ENCODE assay signal across 10 mouse cellular contexts in genomic region chr15:79252580-79252979, GRCm38 (mm10). TPM values are rescaled to one million over a fixed set of nuclear protein-coding genes. Genes with fewer than 3 reads are reported as not detected.
DNase-seq lines count a peak whose midpoint lies in the region; ATAC-seq and TF ChIP-seq lines count a peak whose summit lies in the region.
"Had no signal": no experiment of that assay in that cellular context is flagged by ENCODE, and none has a peak within 500 bp of the region (broad histone marks: within the 10 kb centered on the region; RNA-seq: fewer than 3 reads in every experiment).

No protein-coding gene starts in this region.

- H3K4me2 ChIP-seq in heart, embryonic 11.5 days: peak overlapping the region; percentile 84
- H3K4me2 ChIP-seq in hindbrain, embryonic 12.5 days (replicated peaks): peak overlapping the region; percentile 72

- peaks cover 6% of the 10 kb centered on the region for H3K36me3 ChIP-seq in heart, embryonic 11.5 days (ENCODE audit: control insufficient read depth, insufficient read depth, low read length)
- H3K36me3 ChIP-seq in ES-E14 (ENCODE audit: control insufficient read depth, insufficient read depth, low read length, poor library complexity, severe bottlenecking): peaks cover 9% of the 10 kb centered on the region; the same call in 1 of the 2 replicates
- H3K36me3 ChIP-seq in hindbrain, embryonic 12.5 days: peaks cover 20% of the 10 kb centered on the region
- H3K36me3 ChIP-seq in midbrain, embryonic 10.5 days: peaks cover 19% of the 10 kb centered on the region

- H3K9ac ChIP-seq in heart, embryonic 11.5 days (ENCODE audit: low read depth, low read length): peak overlapping the region; percentile 71
- peak overlapping the region; percentile 54; the same call in 1 of the 2 replicates for H3K9ac ChIP-seq in ES-E14 (ENCODE audit: insufficient read depth, low read depth, low read length, poor library complexity, severe bottlenecking)
- peak overlapping the region; percentile 51 for H3K9ac ChIP-seq in hindbrain, embryonic 12.5 days

- in situ Hi-C loops in ES-E14 (cut with MboI; ENCODE audit: low sequenced_read_pairs in 2 of 2, unreplicated experiment in 2 of 2): no loop called here

- no peak for ATAC-seq in heart, embryonic 11.5 days (replicated peaks; ENCODE audit: insufficient number of reproducible peaks, low FRiP score, low TSS enrichment)
- ATAC-seq in hindbrain, embryonic 12.5 days (ENCODE audit: low FRiP score): peak; percentile 43; the same call in 1 of the 2 replicates

- H3K27me3 ChIP-seq in heart, embryonic 11.5 days (ENCODE audit: control insufficient read depth, insufficient read depth, low read length): peaks cover 49% of the 10 kb centered on the region
- peaks cover 55% of the 10 kb centered on the region for H3K27me3 ChIP-seq in hindbrain, embryonic 12.5 days
- H3K27me3 ChIP-seq in midbrain, embryonic 10.5 days (ENCODE audit: low read depth, poor library complexity, severe bottlenecking): peaks cover 62% of the 10 kb centered on the region

- H3K4me3 ChIP-seq in heart, embryonic 11.5 days (ENCODE audit: low read depth, low read length): peak overlapping the region; percentile 50
- peak overlapping the region; percentile 55 to 69; a peak in 3 of 4 replicates for H3K4me3 ChIP-seq in ES-E14 (ENCODE audit: insufficient read depth in 1 of 2, low read depth in 1 of 2, low read length in 2 of 2, poor library complexity in 1 of 2, severe bottlenecking in 1 of 2)
- peak overlapping the region; percentile 37 for H3K4me3 ChIP-seq in hindbrain, embryonic 12.5 days
- peak overlapping the region; percentile 53 for H3K4me3 ChIP-seq in midbrain, embryonic 10.5 days
- H3K4me3 ChIP-seq: erythroblast, embryonic 14.5 days had no signal

- no peak overlapping the region for H3K27ac ChIP-seq in heart, embryonic 11.5 days (ENCODE audit: low read depth, low read length)
- H3K27ac ChIP-seq in ES-E14 (ENCODE audit: insufficient read depth, low read depth, low read length, poor library complexity, severe bottlenecking): no peak overlapping the region
- H3K27ac ChIP-seq in hindbrain, embryonic 12.5 days: no peak overlapping the region
- peak overlapping the region; percentile 73 for H3K27ac ChIP-seq in midbrain, embryonic 10.5 days (replicated peaks)

- no peaks in the 10 kb centered on the region for H3K9me3 ChIP-seq in heart, embryonic 11.5 days (replicated peaks; ENCODE audit: control insufficient read depth, low read length)
- H3K9me3 ChIP-seq in ES-E14 (ENCODE audit: control insufficient read depth, insufficient read depth, low read depth, low read length): no peaks in the 10 kb centered on the region
- H3K9me3 ChIP-seq in hindbrain, embryonic 12.5 days (replicated peaks): no peaks in the 10 kb centered on the region
- H3K9me3 ChIP-seq in midbrain, embryonic 10.5 days (replicated peaks): no peaks in the 10 kb centered on the region

- 26% methylated on average over 24 of the region's 24 CpGs for WGBS in heart, embryonic 11.5 days (ENCODE audit: insufficient replicate concordance)
- 31% methylated on average over 24 of the region's 24 CpGs for WGBS in hindbrain, embryonic 12.5 days
- 31% methylated on average over 24 of the region's 24 CpGs for WGBS in midbrain, embryonic 10.5 days

- intact Hi-C loops in heart, postnatal 14 days (cut with DNase I): no loop called here

- H3K4me1 ChIP-seq in heart, embryonic 11.5 days (ENCODE audit: control insufficient read depth, insufficient read depth, low read length): peaks cover 11% of the 10 kb centered on the region
- H3K4me1 ChIP-seq in ES-E14 (ENCODE audit: control insufficient read depth in 2 of 2, insufficient read depth in 2 of 2, low read length in 2 of 2, poor library complexity in 1 of 2): peaks cover 0 to 8% of the 10 kb centered on the region in 2 experiments; a peak in 1 of 4 replicates
- H3K4me1 ChIP-seq in hindbrain, embryonic 12.5 days: peaks cover 11% of the 10 kb centered on the region
- H3K4me1 ChIP-seq in midbrain, embryonic 10.5 days: peaks cover 34% of the 10 kb centered on the region

- DNase-seq in heart, postnatal 14 days: no peak
- no peak for DNase-seq in ES-E14 (ENCODE audit: low read depth, low spot score)
- DNase-seq in midbrain, embryonic 10.5 days (ENCODE audit: low spot score): no peak
- DNase-seq in adrenal gland, postnatal 14 days: no peak
- DNase-seq in cerebellum, postnatal 36 days: no peak
- no peak for DNase-seq in adrenal gland, adult 2 months

TF ChIP-seq in ES-E14, 5 proteins besides CTCF, POLR2A, EP300 and RAD21:
- no peak for TF ChIP-seq ZC3H11A (IDR thresholded peaks at IDR 0.05; ENCODE audit: borderline replicate concordance, low read depth, low read length)
- no peak for TF ChIP-seq HCFC1 (IDR thresholded peaks at IDR 0.05; ENCODE audit: borderline replicate concordance, insufficient read depth, low read length)
- no peak for TF ChIP-seq MAFK (IDR thresholded peaks at IDR 0.05; ENCODE audit: insufficient read depth, low read depth, low read length)
- TF ChIP-seq ZNF384 (IDR thresholded peaks at IDR 0.05; ENCODE audit: low read depth, low read length): no peak
- TF ChIP-seq CHD2 (IDR thresholded peaks at IDR 0.05; ENCODE audit: low read depth, low read length): no peak

RNA-seq across cellular contexts. Expression of gene Slc16a8, which starts 2.0 kb away (rescaled TPM):
- 0.17 TPM in 1 of 2 replicates, not detected in the other for polyA plus RNA-seq in heart, embryonic 11.5 days (2014; fragmentation: Nextera tagmentation; extraction: Ambion mirVana)
- under 1 TPM; 0.19 to 0.29 TPM for total RNA-seq in heart, postnatal 14 days (2021)
- total RNA-seq in ES-E14 (2012; rRNA removed): 0.58 and 0.69 TPM in 2 replicates
- 0.36 and 0.66 TPM in 2 replicates for polyA plus RNA-seq in hindbrain, embryonic 12.5 days (2016; fragmentation: Nextera tagmentation; extraction: Ambion mirVana)
- polyA plus RNA-seq in midbrain, embryonic 10.5 days (2016; fragmentation: Nextera tagmentation; extraction: Ambion mirVana): 0.06 and 0.14 TPM in 2 replicates
- not detected in 2 replicates for total RNA-seq in adrenal gland, postnatal 14 days (2021)
- total RNA-seq in adrenal gland, adult 2 months (2021): not detected
- polyA plus RNA-seq in adrenal gland, adult 2 months (2012; rRNA removed): 0.07 and 0.61 TPM in 2 replicates
- total RNA-seq: left cerebral cortex, adult 18-20 months had no signal
- polyA plus RNA-seq: erythroblast, embryonic 14.5 days had no signal

RNA-seq across cellular contexts. Expression of gene Gm49486, which starts 23.4 kb away (rescaled TPM):
- polyA plus RNA-seq in heart, embryonic 11.5 days (2014; fragmentation: Nextera tagmentation; extraction: Ambion mirVana): 0.59 and 0.64 TPM in 2 replicates
- total RNA-seq in heart, postnatal 14 days (2021): under 1 TPM; 0.76 to 0.98 TPM
- total RNA-seq in ES-E14 (2012; rRNA removed): 0.16 and 0.36 TPM in 2 replicates
- polyA plus RNA-seq in hindbrain, embryonic 12.5 days (2016; fragmentation: Nextera tagmentation; extraction: Ambion mirVana): 1.0 TPM in 2 replicates
- 0.12 and 0.34 TPM in 2 replicates for polyA plus RNA-seq in midbrain, embryonic 10.5 days (2016; fragmentation: Nextera tagmentation; extraction: Ambion mirVana)
- 0.22 TPM in 1 of 2 replicates, not detected in the other for total RNA-seq in adrenal gland, postnatal 14 days (2021)
- total RNA-seq in adrenal gland, adult 2 months (2021): not detected
- not detected in 2 replicates for polyA plus RNA-seq in adrenal gland, adult 2 months (2012; rRNA removed)
- polyA plus RNA-seq: erythroblast, embryonic 14.5 days had no signal

RNA-seq across cellular contexts. Expression of gene Pick1, which starts 23.6 kb away (rescaled TPM):
- polyA plus RNA-seq in heart, embryonic 11.5 days (2014; fragmentation: Nextera tagmentation; extraction: Ambion mirVana): 17.6 and 19.3 TPM in 2 replicates
- total RNA-seq in heart, postnatal 14 days (2021): 10 to 100 TPM; 22.4 to 23.2 TPM
- 61.0 and 85.9 TPM in 2 replicates for total RNA-seq in ES-E14 (2012; rRNA removed)
- 67.1 and 72.6 TPM in 2 replicates for polyA plus RNA-seq in hindbrain, embryonic 12.5 days (2016; fragmentation: Nextera tagmentation; extraction: Ambion mirVana)
- 42.1 and 52.2 TPM in 2 replicates for polyA plus RNA-seq in midbrain, embryonic 10.5 days (2016; fragmentation: Nextera tagmentation; extraction: Ambion mirVana)
- total RNA-seq in adrenal gland, postnatal 14 days (2021): 18.6 and 22.9 TPM in 2 replicates
- 10 to 100 TPM; 14.6 to 18.5 TPM for total RNA-seq in adrenal gland, adult 2 months (2021)
- 17.4 and 19.7 TPM in 2 replicates for polyA plus RNA-seq in adrenal gland, adult 2 months (2012; rRNA removed)

RNA-seq across cellular contexts. Expression of gene Baiap2l2, which starts 32.8 kb away (rescaled TPM):
- 11.1 and 14.0 TPM in 2 replicates for polyA plus RNA-seq in heart, embryonic 11.5 days (2014; fragmentation: Nextera tagmentation; extraction: Ambion mirVana)
- under 1 TPM; 0.45 to 0.49 TPM for total RNA-seq in heart, postnatal 14 days (2021)
- 0.13 and 0.58 TPM in 2 replicates for total RNA-seq in ES-E14 (2012; rRNA removed)
- 0.92 and 4.1 TPM in 2 replicates for polyA plus RNA-seq in hindbrain, embryonic 12.5 days (2016; fragmentation: Nextera tagmentation; extraction: Ambion mirVana)
- 1.1 and 2.4 TPM in 2 replicates for polyA plus RNA-seq in midbrain, embryonic 10.5 days (2016; fragmentation: Nextera tagmentation; extraction: Ambion mirVana)
- total RNA-seq in adrenal gland, postnatal 14 days (2021): 0.30 TPM in 1 of 2 replicates, not detected in the other
- total RNA-seq in adrenal gland, adult 2 months (2021): under 1 TPM in 1 of 2 experiments, not detected in 1; 0.24 TPM
- 1.5 and 8.5 TPM in 2 replicates for polyA plus RNA-seq in adrenal gland, adult 2 months (2012; rRNA removed)
- polyA plus RNA-seq: erythroblast, embryonic 14.5 days had no signal
